Mouse (Mus musculus) stomach, postnatal 0 days (tissue): ENCODE data around the gene Gtf2a1.

Experiments used
- CTCF ChIP-seq: IDR thresholded peaks from 2 replicates; pipeline ENCODE4 v1.5.1; 2016; ENCODE audit warnings: antibody characterized with exemption, low read depth, mild to moderate bottlenecking, moderate library complexity
- EP300 ChIP-seq: optimal IDR thresholded peaks from 2 replicates; pipeline ENCODE3; 2016; ENCODE audit warnings: antibody characterized with exemption

DNA sequence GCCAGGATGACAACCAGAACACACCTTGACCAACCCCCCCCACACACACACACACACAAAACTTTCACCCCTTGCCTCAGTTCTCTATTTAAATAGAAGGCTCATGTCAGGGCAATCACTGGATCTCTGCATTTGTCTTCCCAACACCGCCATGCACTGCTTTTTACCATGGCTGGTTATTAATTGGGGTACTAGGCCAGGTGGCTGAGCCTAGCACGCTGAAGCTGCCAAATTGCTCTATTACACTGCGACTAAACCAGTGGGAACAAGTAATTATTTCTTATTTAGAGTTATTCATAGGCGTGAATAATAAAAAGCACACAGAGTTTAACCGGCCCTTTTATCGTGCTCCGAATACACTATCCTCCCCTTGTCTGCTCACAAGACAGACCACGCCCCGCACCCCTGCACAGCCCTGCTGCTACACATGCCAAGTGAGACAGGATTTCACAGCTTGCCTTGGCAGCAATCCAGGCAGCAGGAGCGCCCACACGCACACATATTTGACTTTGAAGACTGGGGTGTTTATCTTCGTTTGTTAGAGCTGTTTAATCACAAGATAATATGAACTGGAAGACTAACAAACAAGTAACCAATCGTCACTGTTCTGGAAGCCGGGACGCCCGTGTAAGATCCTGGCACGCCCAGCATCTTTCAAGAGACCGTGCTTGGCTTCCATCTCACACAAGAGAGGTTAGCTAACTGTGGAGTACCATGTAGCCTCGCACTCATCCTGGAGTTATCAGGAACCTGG, 38.3 kb downstream of the Gtf2a1 start:
- TF ChIP-seq CTCF (no peak), EP300 (no peak)
